Mouse (Mus musculus) adrenal gland, postnatal 25 days (tissue): ENCODE results near the gene Fzd1. TPM values are rescaled to one million over a fixed set of nuclear protein-coding genes. Genes with fewer than 3 reads are reported as not detected.

Experiments used
- DNase-seq: peaks from one replicate; pipeline ENCODE4 v3.0.0; 2021; ENCODE audit warnings: mixed read lengths
- long read RNA-seq: library from polyadenylated mRNA; stranded (forward); transcript quantifications from one replicate; pipeline ENCODE4 v2.0.0, GENCODE M21; 2021
- total RNA-seq: library from RNA; stranded (reverse); gene quantifications from 2 replicates; pipeline ENCODE4 v1.2.3, GENCODE M21; 2021

The Fzd1 gene
- total RNA-seq = 16.7 and 17.8 TPM in 2 replicates
- long read RNA-seq, full-length matches to known transcripts = 33 of 33 reads
- long read RNA-seq, partial matches to known transcripts = 0 of 33 reads
- long read RNA-seq, other reads (novel, unspliced or antisense) = 0 of 33 reads

DNA sequence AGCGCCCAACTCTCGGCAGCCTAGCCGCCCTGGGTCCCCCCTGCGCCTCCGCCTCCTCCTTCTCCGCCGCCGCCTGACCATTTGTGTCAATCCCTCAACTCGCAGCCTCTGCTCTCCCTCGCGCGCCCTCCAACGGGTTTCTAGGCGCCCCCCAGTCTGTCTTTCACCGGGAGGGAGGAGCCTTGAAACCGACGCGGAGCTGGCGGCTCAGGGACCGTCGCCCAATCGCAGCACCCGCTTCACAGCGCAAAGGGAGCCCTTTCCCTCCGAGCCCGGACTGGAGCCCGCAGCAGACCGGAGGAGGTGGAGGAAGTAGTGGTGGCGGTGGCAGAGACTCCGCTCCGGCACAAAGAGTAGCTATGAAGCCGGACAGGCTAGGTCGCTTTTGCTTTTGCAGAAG, at the start of gene Fzd1:
TSS of gene Fzd1 (minus strand) at position 134 of the 400 bp plus-strand sequence.
- DNase-seq = peak; percentile 89

DNA sequence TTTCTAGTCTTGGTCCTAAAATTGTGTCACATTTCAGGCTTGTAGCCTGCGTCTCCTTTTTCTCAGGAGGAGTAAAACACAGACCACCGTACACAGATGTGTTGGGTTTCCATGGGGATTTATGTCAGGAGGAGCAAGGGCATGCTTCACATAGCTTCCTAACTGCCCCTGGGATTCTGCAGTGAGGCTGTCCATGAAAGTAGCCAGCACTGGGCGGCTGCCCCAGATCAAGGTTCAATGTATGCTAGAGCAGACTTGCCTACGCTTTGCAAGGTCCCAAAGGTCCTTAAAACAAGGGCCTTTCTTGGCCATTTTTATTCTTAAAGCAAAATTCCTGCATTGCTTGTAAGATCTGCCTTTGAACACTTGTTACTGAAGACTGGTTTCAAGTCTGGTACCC, 47.4 kb upstream of the Fzd1 start:
- no peak for DNase-seq

DNA sequence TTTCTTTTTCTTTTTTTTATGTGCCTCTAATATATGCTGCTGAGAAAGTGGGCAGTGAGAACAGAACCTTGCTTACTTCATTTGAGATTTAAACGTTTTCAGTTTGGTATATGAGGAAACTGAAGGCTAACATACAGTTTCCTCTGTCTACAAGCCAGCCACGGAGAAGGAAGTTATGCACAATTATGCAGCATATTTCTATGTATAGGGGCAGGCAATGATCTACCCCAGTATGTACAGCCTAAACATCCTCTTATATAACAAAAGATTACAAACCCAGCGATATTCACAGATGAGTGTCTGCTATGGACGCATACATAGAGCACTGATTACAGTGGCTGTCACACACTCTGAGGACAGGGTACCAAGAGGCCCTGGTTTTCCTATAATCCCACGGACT, 45.9 kb upstream of the Fzd1 start:
- DNase-seq = no peak

DNA sequence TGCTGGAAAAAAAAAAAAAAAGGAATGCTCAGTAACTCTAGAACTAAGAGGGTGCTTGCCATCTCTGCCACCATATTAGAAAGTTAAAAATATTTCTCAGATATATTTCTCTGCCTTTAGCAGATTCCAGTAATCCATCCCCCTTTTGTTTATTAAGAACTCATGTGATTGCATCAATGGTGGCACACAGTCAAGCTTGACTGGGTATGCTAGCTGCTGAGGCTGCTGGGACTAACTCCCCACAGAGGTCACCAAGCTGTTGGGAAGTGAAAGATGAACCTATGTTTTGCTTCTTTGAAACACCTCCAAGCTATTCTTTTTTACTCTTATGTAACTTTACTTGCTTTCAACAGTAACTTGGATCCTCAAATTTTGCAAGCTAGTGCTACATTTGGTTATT, 44.1 kb upstream of the Fzd1 start:
- DNase-seq = no peak

DNA sequence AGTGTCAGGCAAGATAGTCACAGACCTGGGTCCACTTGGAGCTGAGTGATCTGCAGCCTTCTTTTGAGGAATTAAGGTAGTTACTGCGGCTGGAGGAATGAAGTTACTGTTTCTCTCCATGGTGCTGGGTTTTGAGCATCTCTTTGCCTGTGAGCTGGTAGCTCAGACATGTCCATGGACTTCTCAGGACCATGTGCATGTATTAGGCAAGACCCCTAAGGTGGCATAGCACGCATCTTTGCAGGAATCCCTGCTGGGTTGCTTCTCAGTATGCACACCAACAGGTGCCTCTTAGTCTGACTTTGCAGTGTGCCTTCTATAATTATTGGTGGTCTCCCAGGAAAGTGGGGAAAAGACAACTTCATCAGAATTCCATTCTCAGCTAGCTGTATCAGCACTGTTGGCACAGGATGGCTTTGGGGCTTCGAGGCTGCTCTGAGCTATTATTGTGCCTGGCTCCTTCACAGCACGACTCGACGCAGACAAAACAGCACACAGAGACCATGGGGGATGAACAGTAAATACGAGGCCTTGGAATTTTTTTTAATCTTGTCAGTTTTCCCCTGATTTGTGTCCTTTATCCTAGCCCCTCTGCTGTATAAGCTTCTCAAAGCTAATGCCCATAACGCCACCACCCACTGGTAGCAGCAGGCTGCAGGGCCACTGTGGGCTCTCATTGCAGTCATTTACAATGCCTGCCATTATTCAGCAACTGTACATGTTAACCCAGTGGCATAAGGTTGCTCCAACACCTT, 43.4 kb upstream of the Fzd1 start:
- no peak for DNase-seq

DNA sequence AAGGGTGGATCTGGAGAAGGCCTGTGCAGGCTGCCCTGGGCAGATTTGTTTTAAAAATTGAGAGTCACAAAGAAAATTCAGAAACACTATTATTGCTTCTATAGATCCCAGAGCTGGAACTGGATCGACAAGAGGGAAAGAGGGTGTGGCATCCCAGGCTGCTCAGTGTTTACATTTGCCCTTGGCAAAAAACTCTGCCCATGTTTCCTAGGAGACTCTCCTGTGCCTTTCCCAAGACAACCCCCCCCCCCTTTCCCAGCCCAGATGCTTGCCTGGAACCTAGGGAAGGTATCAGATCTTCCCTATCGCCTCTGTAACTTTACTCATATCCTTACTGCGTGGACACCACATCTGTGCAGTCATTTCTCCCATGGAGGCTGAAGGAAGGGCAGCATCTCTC, 33.4 kb upstream of the Fzd1 start:
- DNase-seq = no peak

DNA sequence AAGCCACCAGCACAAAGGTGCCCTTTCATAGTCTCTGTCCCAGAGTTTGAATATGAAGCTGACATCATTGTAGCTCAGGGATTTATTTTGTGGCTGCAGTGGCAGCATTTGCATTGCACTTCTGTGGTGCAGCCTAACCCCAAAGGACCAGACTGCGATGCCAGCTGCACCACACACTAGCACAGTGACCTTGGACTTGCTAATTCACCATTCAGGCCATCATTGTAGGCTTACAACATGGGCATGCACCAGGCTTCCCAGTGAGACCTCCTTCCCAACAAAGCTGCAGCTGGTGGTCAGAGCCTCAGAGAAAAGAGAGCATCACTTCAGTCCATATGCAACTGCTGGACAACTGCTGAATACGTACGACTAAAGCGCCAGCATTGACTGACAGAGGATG, 32.4 kb upstream of the Fzd1 start:
- DNase-seq = no peak

DNA sequence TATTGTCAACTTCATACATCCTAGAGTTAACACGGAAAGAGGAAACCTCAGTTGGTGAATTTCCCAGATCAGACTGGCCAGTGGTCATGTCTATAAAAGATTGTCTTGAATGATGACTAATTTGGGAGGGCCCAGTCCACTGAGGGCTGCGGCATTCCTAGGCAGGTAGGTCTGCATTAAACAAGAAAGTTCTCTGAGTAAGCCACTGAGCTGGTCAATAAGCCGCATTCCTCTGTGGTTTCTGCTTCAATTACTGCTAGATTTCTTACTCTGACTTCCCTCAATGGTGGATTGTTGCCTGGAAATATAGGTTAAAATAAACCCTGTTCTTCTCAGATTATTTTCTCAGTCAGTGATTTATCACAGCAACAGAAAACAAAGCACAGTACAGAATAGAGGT, 30.6 kb upstream of the Fzd1 start:
- DNase-seq = no peak

DNA sequence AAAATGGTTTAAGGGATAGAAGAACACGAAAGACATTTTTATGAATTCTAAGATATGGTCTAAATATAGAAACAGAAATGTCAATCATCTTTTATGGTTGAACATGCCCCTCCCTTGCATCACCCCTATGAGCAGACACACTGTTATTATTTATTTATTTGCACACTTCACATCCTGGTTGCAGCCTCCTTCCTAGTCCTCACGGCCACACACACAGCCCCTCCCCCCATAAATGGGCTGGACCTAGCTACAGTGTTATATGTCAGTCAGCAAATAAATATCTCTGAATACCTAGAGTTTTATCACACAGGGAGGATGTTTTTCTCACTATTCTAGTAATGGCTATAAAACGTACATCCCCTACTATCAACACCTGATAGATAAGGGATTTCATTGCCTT, 29.0 kb upstream of the Fzd1 start:
- no peak for DNase-seq

DNA sequence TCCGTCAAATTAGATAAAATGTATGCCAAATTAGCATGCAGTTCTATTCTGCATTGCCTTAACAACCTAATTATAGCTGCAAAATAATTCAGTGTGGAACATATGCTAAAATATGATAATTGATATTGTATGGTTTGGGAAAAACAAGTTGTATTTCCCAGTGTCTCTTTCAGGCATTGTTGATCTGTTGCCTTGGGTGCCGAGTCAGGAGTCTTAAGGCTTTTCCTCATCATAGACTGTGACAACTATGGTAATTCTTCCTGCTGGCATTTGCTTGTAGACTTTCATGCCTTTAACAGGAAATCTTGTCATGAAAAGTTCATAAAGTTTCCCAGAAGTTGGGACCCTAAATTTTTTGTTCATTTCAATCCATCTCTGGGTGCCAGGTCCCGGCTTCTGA, 20.4 kb upstream of the Fzd1 start:
- no peak for DNase-seq

DNA sequence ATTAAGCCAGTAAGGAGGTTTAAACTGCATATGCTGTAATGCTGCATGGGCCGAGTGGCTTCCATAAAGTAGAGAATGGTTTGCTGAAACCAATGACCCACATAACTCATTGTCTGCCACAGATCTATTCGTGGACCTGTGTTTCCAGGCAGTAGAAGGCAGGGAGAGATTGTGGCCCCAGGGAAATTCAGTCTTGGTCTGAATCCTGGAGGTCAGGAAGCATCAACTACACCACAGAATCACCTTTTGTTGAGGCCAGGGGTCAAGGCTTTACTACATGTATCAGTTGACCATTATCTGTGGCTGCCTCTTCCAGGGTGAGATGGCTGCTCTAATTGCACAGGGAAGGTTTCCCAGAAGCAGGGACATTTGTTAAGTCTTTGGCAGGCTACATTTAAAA, 18.7 kb upstream of the Fzd1 start:
- no peak for DNase-seq

DNA sequence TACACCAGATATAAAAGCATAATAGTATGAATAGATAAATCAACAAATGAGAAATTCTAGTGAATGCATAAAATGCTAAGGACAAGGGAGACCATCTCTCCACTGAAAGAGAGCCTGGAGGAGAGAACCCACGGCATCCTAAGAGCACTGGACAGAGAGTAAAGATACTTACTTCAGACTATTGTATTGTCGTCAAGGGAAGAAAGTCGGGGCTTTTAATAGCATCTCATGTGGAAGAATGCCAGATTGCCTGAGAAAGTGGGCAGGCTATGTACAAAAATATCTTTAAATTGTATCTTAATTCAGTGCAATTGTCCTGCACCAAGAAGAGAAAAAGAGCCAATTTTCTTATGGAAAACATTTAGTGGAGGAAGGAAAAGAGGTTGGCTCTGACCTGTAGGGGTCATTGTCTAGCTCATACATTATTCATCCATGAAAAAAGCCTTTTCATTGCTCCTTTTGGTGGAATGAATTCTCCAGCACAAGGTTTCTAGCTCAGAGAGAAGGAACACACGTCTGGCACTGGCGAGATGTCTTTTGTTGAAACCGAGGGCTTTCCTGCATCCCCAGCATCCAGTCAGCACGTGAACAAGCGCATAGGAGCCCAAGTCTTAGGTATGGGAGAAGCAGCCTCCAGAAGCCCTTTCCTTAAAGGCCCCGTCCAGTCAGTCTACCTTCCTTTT, 15.4 kb upstream of the Fzd1 start:
- DNase-seq = no peak

DNA sequence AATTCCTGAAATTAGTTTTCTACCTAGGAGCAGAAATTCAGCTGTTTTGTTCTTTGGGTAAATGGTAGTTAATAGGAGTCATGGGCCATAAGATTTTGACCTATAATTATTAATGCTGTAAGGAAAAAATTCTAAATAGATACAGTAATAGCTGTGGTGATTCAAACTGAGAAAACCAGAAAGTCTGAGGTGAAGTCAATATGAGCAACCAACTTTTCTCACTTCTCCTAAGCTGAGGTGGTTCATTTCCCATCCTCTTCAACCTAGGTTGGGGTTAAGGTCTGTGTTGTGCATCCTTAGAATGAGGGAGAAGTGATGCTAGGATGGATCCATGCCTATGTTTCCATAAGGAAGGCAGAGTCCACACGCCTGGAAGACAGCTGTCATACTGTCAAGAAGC, 12.8 kb upstream of the Fzd1 start:
- DNase-seq = no peak

DNA sequence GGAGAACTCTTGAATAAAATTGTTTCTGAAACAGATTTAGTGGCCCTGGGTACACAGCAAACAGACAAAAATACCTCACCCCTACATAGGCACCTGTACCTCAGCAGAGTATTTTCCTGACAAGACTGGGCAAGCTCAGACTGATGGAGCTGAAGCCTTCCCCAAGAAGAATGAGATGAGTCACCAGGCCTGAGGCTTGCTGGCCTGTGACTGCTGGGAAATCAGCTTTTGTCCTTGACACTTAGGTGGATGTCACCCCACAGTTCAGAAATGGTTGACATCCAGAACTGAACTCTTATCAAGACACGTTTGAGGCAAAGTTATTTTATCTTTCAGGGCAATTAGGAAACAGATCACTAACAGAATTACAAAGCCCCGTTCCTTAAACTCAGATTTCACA, 10.1 kb upstream of the Fzd1 start:
- DNase-seq = no peak

DNA sequence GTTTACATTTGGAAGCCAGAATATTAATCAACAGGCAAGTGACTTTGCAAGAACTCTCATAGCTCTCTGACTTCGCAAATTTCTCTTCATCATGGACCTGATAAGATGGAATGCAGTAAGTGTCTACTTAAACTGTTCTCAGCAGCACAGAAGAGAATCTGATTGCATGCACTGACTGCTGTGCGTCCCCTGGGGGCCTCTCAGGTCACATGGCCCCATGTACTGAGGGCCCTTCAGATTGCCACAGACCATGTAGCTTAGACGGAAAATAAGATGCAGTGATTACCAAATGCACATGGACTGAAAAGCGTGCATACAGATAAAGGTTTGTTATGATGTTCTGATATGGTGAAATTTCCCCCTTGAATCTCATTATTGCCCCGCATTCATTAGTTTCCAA, 8.9 kb upstream of the Fzd1 start:
- DNase-seq = no peak

DNA sequence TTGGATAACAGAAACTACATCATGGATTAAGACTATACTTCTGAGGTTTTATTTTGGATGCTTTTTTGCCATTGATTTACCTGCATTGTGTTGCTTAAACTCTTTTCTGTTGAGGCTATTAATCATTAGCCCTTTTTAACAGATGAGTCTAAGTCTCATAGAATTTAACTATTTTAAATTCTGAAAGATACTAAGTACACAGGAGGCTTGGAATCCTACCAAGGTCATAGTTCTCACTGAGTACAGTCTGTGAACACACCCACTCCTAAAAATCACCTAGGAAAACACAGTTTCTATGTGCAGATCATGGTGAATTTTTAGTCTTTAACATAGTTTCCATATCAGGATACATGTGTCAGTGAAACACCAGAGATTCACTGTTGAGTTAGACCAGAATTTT, 4.1 kb upstream of the Fzd1 start:
- no peak for DNase-seq

DNA sequence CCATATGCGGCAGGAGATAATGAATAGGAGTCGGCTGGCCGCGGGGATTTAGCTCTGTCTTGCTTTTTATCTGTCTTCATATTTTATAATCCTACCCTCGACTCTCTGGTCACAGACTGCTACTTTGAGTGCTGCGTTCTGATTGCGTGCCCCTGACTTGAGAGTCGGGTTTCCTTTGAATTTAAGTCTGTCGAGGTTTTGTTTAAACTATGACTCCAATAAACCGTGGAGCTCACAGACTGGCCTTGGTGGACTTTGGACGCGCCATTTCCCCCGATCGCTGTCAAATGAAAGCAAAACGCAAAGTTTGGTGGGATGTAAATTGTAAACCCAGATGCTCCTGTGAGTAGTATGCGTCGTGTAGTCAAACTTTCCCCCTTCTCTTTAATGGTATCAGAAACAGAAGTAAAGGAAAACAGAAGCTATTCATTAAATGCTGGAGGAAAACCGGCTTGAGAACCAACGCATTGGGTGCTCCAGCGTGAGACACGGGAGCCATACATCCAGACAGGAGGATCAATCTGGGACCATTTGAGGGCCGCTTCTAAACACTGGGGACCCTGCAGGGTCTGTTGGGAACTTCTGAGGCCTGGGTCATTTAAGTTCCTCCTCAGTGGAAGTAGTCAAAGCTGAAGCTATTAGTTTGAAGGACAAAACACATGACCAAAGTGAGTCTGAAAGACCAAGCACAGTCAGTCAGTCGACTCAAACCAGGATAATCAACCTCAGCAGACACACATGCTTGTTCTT, 671 bp upstream of the Fzd1 start:
- DNase-seq = no peak

DNA sequence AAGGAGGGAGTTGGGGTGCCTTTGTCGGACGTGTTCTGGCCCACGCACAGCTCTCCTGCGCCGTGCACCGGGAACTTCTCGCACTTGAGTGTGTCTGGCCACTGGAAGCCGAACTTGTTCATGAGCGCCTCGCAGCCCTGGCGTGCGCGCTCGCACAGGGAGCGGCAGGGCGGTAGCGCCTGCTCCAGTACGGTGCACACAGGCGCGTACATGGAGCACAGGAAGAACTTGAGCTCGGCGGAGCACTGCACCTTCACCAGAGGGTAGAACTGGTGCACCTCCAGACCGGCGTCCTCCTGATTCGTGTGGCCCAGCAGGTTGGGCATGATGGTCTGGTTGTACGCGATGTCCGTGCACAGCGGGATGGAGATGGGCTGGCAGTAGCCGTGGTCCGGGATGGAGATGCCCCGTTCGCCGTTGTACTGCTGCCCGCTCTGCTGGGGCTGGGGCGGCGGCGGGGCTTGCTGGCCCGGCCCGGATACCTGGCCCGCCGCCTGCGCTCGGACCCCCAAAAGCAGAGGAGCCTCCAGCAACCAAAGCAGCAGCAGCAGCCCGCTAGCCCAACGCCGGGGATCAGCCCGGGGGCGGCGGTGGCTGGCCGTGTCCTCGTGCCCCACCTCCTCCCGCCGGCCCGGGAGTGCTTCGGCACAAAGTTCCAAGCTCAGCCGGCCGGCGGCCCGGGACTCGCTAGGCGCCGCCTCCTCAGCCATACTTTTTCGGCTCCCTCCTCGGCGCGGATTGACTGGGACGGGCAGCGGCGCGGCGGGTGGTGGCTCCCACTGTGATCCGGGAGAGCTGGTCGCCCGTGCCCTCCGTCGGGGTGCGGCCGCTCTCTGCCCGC, 744 bp downstream of the Fzd1 start:
- DNase-seq = peak; percentile 78

DNA sequence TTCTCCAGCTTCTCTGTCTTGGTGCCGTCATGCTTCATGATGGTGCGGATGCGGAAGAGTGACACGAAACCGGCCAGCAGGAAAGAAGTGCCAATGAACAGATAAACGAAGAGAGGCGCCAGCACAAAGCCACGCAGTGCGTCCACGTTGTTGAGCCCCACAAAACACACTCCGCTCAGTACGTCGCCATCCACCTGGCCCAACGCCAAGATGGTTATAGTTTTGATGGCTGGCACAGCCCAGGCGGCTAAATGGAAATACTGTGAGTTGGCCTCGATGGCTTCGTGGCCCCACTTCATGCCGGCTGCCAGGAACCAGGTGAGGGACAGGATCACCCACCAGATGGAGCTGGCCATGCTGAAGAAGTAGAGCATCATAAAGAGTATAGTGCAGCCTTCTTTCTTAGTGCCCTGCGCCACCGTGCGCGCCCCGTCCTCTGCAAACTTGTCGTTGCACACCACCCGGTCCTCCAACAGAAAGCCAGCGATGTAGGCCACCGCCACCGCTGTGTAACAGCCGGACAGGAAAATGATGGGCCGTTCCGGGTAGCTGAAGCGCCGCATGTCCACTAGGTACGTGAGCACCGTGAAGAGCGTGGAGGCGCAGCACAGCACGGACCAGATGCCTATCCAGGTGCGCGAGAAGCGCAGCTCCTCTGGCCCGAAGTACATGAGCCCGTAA, 1.7 kb downstream of the Fzd1 start:
- DNase-seq = no peak

DNA sequence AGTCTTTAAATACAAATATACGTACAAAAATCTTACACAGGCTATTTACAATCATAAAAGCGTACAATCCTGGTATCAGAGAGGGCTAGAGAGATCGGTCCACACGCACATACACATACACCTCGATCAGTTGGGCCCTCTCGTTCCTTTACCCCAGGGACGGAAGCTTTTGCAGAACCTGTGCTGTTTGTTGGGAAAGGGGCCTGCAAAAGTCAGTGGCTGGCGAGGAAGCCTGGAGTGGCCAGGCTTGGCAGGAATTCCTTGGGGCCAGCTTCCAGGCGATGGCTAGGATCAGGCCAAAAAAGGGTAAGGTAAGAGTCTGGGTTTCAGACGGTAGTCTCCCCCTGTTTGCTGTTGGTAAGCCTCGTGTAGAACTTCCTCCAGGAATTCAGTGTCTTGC, 2.5 kb downstream of the Fzd1 start:
- no peak for DNase-seq

DNA sequence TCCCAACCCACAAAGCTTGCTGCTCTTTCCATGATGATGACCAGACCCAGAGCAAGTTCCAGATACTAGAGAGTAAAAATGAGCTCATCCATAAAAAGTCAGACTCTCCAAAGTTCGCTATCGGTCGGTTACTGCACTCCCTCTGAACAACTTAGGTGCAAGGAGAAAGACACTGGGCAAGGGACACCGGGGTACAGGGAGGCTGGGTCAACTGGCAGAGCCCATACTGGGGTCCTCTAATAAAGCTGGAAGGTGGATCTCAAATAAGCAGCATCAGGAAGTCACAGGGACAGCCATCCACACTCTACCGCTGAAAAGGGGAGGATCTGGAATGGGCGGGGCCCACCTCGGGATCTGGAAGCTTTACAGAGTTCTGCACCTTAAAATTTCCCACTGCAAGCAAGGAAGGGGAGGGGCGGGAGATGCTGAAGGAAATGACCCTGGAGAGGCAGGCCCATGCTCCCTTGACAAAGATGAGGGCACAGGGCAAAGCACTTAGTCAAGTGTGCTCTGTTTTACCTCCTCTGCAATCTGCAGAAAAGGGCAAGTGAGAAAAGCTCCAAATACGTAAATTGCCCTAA, 3.0 kb downstream of the Fzd1 start:
- DNase-seq = no peak
